Mouse (Mus musculus): ENCODE measurements around the gene Nr1i2. TPM values are rescaled to one million over a fixed set of nuclear protein-coding genes. Genes with fewer than 3 reads are reported as not detected.
"Not testable (repeated sequence)": the region's sequence is repeated elsewhere in the genome, so short reads cannot be mapped to it uniquely, and the experiment has no call there.

The Nr1i2 gene
- total RNA-seq (2012; rRNA removed) = 0.16 and 0.18 TPM in 2 replicates

- no peaks in the 10 kb centered on the region for H3K4me1 ChIP-seq (ENCODE audit: control insufficient read depth in 2 of 2, insufficient read depth in 2 of 2, low read length in 2 of 2, poor library complexity in 1 of 2)
- H3K9ac ChIP-seq (ENCODE audit: insufficient read depth, low read depth, low read length, poor library complexity, severe bottlenecking) = no peak within 1 kb of the TSS
- no peak within 1 kb of the TSS for H3K4me3 ChIP-seq (ENCODE audit: insufficient read depth in 1 of 2, low read depth in 1 of 2, low read length in 2 of 2, poor library complexity in 1 of 2, severe bottlenecking in 1 of 2)
- H3K36me3 ChIP-seq (ENCODE audit: control insufficient read depth, insufficient read depth, low read length, poor library complexity, severe bottlenecking) = no peaks in the 10 kb centered on the region
- H3K27ac ChIP-seq (ENCODE audit: insufficient read depth, low read depth, low read length, poor library complexity, severe bottlenecking) = no peak within 1 kb of the TSS
- no peaks in the 10 kb centered on the region for H3K9me3 ChIP-seq (ENCODE audit: control insufficient read depth, insufficient read depth, low read depth, low read length)
- in situ Hi-C loops (cut with MboI; ENCODE audit: low sequenced_read_pairs in 2 of 2, unreplicated experiment in 2 of 2) = no loop called here
- TF ChIP-seq CHD2 (IDR thresholded peaks at IDR 0.05; ENCODE audit: low read depth, low read length) (no peak), HCFC1 (IDR thresholded peaks at IDR 0.05; ENCODE audit: borderline replicate concordance, insufficient read depth, low read length) (no peak), ZC3H11A (IDR thresholded peaks at IDR 0.05; ENCODE audit: borderline replicate concordance, low read depth, low read length) (no peak), MAFK (IDR thresholded peaks at IDR 0.05; ENCODE audit: insufficient read depth, low read depth, low read length) (no peak), ZNF384 (IDR thresholded peaks at IDR 0.05; ENCODE audit: low read depth, low read length) (no peak)
- DNase-seq (ENCODE audit: low read depth, low spot score) = no peak
Measured at GRCm38 (mm10) chr16:38294685-38295348, at the start of gene Nr1i2. Nr1i2 (minus strand) TSS chr16:38294824.

GRCm38 (mm10) chr16:38341396-38342324 is 47.0 kb upstream of the Nr1i2 start, which contains the start of gene Maats1:
Maats1 (minus strand) TSS chr16:38342143.
- no peaks in the 10 kb centered on the region for H3K36me3 ChIP-seq (ENCODE audit: control insufficient read depth, insufficient read depth, low read length, poor library complexity, severe bottlenecking)
- in situ Hi-C loops (cut with MboI; ENCODE audit: low sequenced_read_pairs in 2 of 2, unreplicated experiment in 2 of 2) = loop anchor here (10.0 to 25.0 kb wide), 3 partner anchors 143 to 721 kb away; no protein-coding TSS in a partner anchor
- peak within 1 kb of the TSS; percentile 58 for H3K9ac ChIP-seq (ENCODE audit: insufficient read depth, low read depth, low read length, poor library complexity, severe bottlenecking)
- H3K4me3 ChIP-seq (ENCODE audit: insufficient read depth in 1 of 2, low read depth in 1 of 2, low read length in 2 of 2, poor library complexity in 1 of 2, severe bottlenecking in 1 of 2) = peak within 1 kb of the TSS; percentile 47 to 69
- H3K4me1 ChIP-seq (ENCODE audit: control insufficient read depth in 2 of 2, insufficient read depth in 2 of 2, low read length in 2 of 2, poor library complexity in 1 of 2) = peaks cover 3 to 4% of the 10 kb centered on the region in 2 experiments; a peak in 2 of 4 replicates
- no peaks in the 10 kb centered on the region for H3K9me3 ChIP-seq (ENCODE audit: control insufficient read depth, insufficient read depth, low read depth, low read length)
- TF ChIP-seq HCFC1 (IDR thresholded peaks at IDR 0.05; ENCODE audit: borderline replicate concordance, insufficient read depth, low read length) (no peak), MAFK (IDR thresholded peaks at IDR 0.05; ENCODE audit: insufficient read depth, low read depth, low read length) (no peak), ZC3H11A (IDR thresholded peaks at IDR 0.05; ENCODE audit: borderline replicate concordance, low read depth, low read length) (no peak), ZNF384 (IDR thresholded peaks at IDR 0.05; ENCODE audit: low read depth, low read length) (no peak), CHD2 (IDR thresholded peaks at IDR 0.05; ENCODE audit: low read depth, low read length) (no peak)
- DNase-seq (ENCODE audit: low read depth, low spot score) = peak; percentile 87
- H3K27ac ChIP-seq (ENCODE audit: insufficient read depth, low read depth, low read length, poor library complexity, severe bottlenecking) = no peak within 1 kb of the TSS

DNA sequence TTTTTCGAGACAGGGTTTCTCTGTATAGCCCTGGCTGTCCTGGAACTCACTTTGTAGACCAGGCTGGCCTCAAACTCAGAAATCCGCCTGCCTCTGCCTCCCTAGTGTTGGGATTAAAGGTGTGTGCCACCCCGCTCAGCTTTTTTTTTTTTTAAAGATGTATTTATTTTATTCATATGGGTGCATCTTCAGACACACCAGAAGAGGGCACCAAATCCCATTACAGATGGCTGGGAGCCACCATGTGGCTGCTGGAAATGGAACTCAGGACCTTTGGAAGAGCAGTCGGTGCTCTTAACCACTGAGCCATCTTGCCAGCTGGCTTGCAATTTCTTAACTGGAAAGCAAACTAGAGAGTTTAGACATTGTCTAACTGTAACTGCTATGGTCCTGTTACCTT is 43.5 kb upstream of the Nr1i2 start:
- H3K9me3 ChIP-seq (ENCODE audit: control insufficient read depth, insufficient read depth, low read depth, low read length); H3K9ac ChIP-seq (ENCODE audit: insufficient read depth, low read depth, low read length, poor library complexity, severe bottlenecking); DNase-seq (ENCODE audit: low read depth, low spot score); H3K4me3 ChIP-seq (ENCODE audit: insufficient read depth in 1 of 2, low read depth in 1 of 2, low read length in 2 of 2, poor library complexity in 1 of 2, severe bottlenecking in 1 of 2); H3K27ac ChIP-seq (ENCODE audit: insufficient read depth, low read depth, low read length, poor library complexity, severe bottlenecking); H3K4me1 ChIP-seq (ENCODE audit: control insufficient read depth in 2 of 2, insufficient read depth in 2 of 2, low read length in 2 of 2, poor library complexity in 1 of 2); H3K36me3 ChIP-seq (ENCODE audit: control insufficient read depth, insufficient read depth, low read length, poor library complexity, severe bottlenecking): not testable (repeated sequence)
- in situ Hi-C loops (cut with MboI; ENCODE audit: low sequenced_read_pairs in 2 of 2, unreplicated experiment in 2 of 2) = loop anchor here in 1 of 2 experiments (25.0 kb wide), 1 partner anchor 724 kb away; no protein-coding TSS in a partner anchor
- TF ChIP-seq ZNF384 (IDR thresholded peaks at IDR 0.05; ENCODE audit: low read depth, low read length) = peak; percentile 71

DNA sequence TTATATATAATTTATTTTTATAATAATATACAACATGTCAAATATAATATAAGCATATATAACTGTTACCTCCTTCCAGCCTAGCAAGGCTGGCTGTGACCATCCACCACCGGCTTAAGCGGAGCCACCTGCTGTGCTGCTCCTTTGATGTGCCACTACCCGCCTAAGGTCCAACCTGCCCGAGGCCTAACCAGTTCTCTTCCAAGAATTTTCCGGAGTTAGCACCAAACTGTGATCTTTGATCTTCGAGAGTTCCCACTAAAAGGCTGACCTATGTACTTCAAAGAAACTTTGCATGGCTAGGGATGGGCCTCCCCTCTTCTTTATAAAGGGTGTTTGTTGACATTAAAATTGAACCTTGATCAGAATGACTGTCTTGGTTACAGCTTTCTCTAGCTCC is 39.8 kb upstream of the Nr1i2 start:
- in situ Hi-C loops (cut with MboI; ENCODE audit: low sequenced_read_pairs in 2 of 2, unreplicated experiment in 2 of 2) = loop anchor here in 1 of 2 experiments (25.0 kb wide), 1 partner anchor 728 kb away; no protein-coding TSS in a partner anchor
- H3K27ac ChIP-seq (ENCODE audit: insufficient read depth, low read depth, low read length, poor library complexity, severe bottlenecking) = no peak overlapping the region
- DNase-seq (ENCODE audit: low read depth, low spot score) = peak; percentile 55
- H3K4me3 ChIP-seq (ENCODE audit: insufficient read depth in 1 of 2, low read depth in 1 of 2, low read length in 2 of 2, poor library complexity in 1 of 2, severe bottlenecking in 1 of 2) = no peak overlapping the region
- no peaks in the 10 kb centered on the region for H3K9me3 ChIP-seq (ENCODE audit: control insufficient read depth, insufficient read depth, low read depth, low read length)
- H3K9ac ChIP-seq (ENCODE audit: insufficient read depth, low read depth, low read length, poor library complexity, severe bottlenecking) = no peak overlapping the region
- H3K4me1 ChIP-seq (ENCODE audit: control insufficient read depth in 2 of 2, insufficient read depth in 2 of 2, low read length in 2 of 2, poor library complexity in 1 of 2) = no peaks in the 10 kb centered on the region
- no peak for TF ChIP-seq MAFK (IDR thresholded peaks at IDR 0.05; ENCODE audit: insufficient read depth, low read depth, low read length)
- no peak for TF ChIP-seq ZC3H11A (IDR thresholded peaks at IDR 0.05; ENCODE audit: borderline replicate concordance, low read depth, low read length)
- no peak for TF ChIP-seq ZNF384 (IDR thresholded peaks at IDR 0.05; ENCODE audit: low read depth, low read length)
- TF ChIP-seq CHD2 (IDR thresholded peaks at IDR 0.05; ENCODE audit: low read depth, low read length) = no peak
- TF ChIP-seq HCFC1 (IDR thresholded peaks at IDR 0.05; ENCODE audit: borderline replicate concordance, insufficient read depth, low read length) = no peak
- H3K36me3 ChIP-seq (ENCODE audit: control insufficient read depth, insufficient read depth, low read length, poor library complexity, severe bottlenecking) = no peaks in the 10 kb centered on the region

Data from ES-E14 (cell line).